Mouse (Mus musculus) heart, embryonic 16.5 days (tissue): ENCODE data around the gene Tctn1. TPM values are rescaled to one million over a fixed set of nuclear protein-coding genes. Genes with fewer than 3 reads are reported as not detected.
A peak's percentile ranks its signal among the peaks of the same experiment; 100 is the strongest.

Source experiments
- ATAC-seq: fragments of 200-750 bp; cut with Nextera tagmentation; replicated peaks from 2 replicates; pipeline ENCODE4 v1.8.0; 2017; ENCODE audit warnings: moderate number of reproducible peaks; ENCODE audit not compliant: insufficient read depth, low FRiP score; ENCODE audit errors: extremely low read depth
- H3K27ac ChIP-seq: fragments of 300-500 bp; sonication (generic); 2 replicates; pipeline ENCODE4 v1.5.1; 2014; ENCODE audit warnings: mild to moderate bottlenecking, low read length, control low read depth, moderate library complexity
- H3K27me3 ChIP-seq: fragments of 300-500 bp; sonication (generic); 2 replicates; pipeline ENCODE4 v1.6.1; 2014; ENCODE audit warnings: low read length, mixed read lengths; ENCODE audit not compliant: control insufficient read depth, insufficient read depth
- H3K36me3 ChIP-seq: fragments of 300-500 bp; sonication (generic); 2 replicates; pipeline ENCODE4 v1.6.1; 2014; ENCODE audit not compliant: control insufficient read depth, insufficient read depth
- H3K4me1 ChIP-seq: fragments of 300-500 bp; sonication (generic); 2 replicates; pipeline ENCODE4 v1.6.1; 2014; ENCODE audit warnings: low read length, mixed read lengths; ENCODE audit not compliant: control insufficient read depth, insufficient read depth
- H3K4me2 ChIP-seq: fragments of 300-500 bp; sonication (generic); 2 replicates; pipeline ENCODE4 v1.6.1; 2014; ENCODE audit warnings: low read depth, mild to moderate bottlenecking, control low read depth, low read length
- H3K4me3 ChIP-seq: fragments of 300-500 bp; sonication (generic); 2 replicates; pipeline ENCODE4 v1.5.1; 2014; ENCODE audit warnings: mild to moderate bottlenecking, control low read depth, low read length
- H3K9ac ChIP-seq: fragments of 300-500 bp; sonication (generic); 2 replicates; pipeline ENCODE4 v1.6.1; 2014; ENCODE audit warnings: low read length, control low read depth
- H3K9me3 ChIP-seq: fragments of 300-500 bp; sonication (generic); replicated peaks from 2 replicates; pipeline ENCODE4 v1.6.1; 2016; ENCODE audit warnings: low read length; ENCODE audit not compliant: control insufficient read depth
- WGBS: fragments of 180-500 bp; shearing (Covaris S2); extraction: QIAGEN DNeasy Blood & Tissue Kit; methylation state at CpG from one replicate; pipeline ENCODE4 v1.1.7; 2014; 5-methylcytosine and 5-hydroxymethylcytosine counted together
- polyA plus RNA-seq: library from polyadenylated mRNA; unstranded; fragments of >200 nt; fragmentation: Nextera tagmentation; extraction: Ambion mirVana; gene quantifications from 2 replicates; pipeline ENCODE4 v1.2.1, GENCODE M21; 2015

Tctn1 gene
- polyA plus RNA-seq, 1 experiment from 2014 or later, result 2.9 TPM

DNA sequence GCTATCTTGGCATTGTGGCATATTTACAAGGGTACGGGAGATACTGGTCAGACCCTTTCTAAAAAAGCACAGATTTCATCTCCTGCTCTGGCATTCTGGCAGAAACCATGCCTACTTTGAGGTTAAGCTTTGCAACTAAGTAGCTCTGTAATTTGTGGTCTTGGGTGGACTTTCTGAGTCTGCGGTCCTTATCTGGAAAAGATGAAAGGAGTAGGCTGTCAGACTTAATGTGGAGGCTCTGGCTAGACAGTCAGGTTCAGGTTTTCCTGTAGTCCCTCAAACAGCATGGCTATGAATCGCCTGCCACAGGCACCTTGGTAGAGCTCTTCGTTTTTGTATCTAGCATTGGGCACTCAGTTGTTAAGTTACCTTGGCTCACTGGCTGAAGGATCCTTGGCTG, 22.8 kb upstream of the Tctn1 start:
- no peak overlapping the region for H3K4me3 ChIP-seq

DNA sequence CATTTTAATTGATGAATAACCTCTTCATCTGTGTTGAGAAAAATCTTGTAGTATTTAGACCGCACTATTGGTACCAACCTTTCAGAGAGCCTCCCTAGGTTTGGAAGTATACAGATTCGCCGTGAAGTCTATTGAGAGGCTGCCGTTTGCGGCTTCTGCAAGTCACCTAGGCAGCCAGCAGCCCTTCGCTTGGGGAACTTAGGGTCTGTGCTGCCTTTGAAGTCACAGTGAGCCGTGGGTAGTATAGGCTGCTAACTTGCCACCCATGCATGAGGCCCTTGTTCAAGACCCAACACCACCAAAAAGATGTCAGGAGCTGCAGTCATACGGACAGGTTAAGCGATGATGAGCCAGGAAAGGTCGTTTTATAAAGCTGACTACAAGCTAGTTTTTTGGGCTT, 21.9 kb upstream of the Tctn1 start:
- H3K27ac ChIP-seq, result peak overlapping the region; percentile 93
- peak overlapping the region; percentile 97 for H3K4me3 ChIP-seq
- WGBS, result 77% methylated on average over 10 of the region's 10 CpGs

More for the DNA sequence above, 22.8 kb upstream of the Tctn1 start:
- Histone ChIP-seq H3K9me3 (0 out of 2 replicates have a peak, but pooled peaks cover 3% of the 10 kb centered on the region), H3K4me2 (no peak overlapping the region), H3K27me3 (no peaks in the 10 kb centered on the region), H3K4me1 (peaks cover 34% of the 10 kb centered on the region), H3K9ac (no peak overlapping the region), H3K36me3 (peaks cover 8% of the 10 kb centered on the region), H3K27ac (no peak overlapping the region)
- ATAC-seq, result no peak
- 66% methylated on average over 4 of the region's 4 CpGs for WGBS

DNA sequence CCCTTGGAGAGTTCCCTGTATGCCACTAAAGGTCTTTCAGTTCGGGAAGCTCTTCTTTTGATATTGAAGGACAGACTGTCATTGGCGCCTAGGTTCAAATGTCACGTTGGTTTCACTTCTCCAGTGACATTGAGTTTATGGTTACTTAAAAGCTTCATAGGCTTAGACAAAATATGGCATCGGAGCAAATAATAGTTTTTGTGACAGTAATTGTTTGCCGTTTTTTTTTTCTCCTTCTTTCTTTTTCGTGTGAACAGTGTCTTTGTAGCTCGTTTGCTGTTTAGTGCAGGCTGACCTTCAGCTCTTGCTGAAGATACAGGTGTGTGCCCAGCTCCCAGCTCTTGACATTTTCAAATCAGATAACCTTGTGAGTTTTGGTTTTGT, 21.5 kb upstream of the Tctn1 start:
- H3K27me3 ChIP-seq, result no peaks in the 10 kb centered on the region
- ATAC-seq, result no peak
- H3K36me3 ChIP-seq, result peaks cover 8% of the 10 kb centered on the region
- peak overlapping the region; percentile 90 for H3K4me2 ChIP-seq
- H3K9me3 ChIP-seq, result 0 out of 2 replicates have a peak, but pooled peaks cover 3% of the 10 kb centered on the region
- peak overlapping the region; percentile 95 for H3K9ac ChIP-seq
- peaks cover 31% of the 10 kb centered on the region for H3K4me1 ChIP-seq
- 43% methylated on average over 7 of the region's 7 CpGs for WGBS
- H3K27ac ChIP-seq, result peak overlapping the region; percentile 93
- peak overlapping the region; percentile 97 for H3K4me3 ChIP-seq

More for the DNA sequence above, 21.9 kb upstream of the Tctn1 start:
- peak overlapping the region; percentile 95 for H3K9ac ChIP-seq
- 0 out of 2 replicates have a peak, but pooled peaks cover 3% of the 10 kb centered on the region for H3K9me3 ChIP-seq
- peaks cover 8% of the 10 kb centered on the region for H3K36me3 ChIP-seq
- peak overlapping the region; percentile 90 for H3K4me2 ChIP-seq
- peaks cover 30% of the 10 kb centered on the region for H3K4me1 ChIP-seq
- no peak for ATAC-seq
- no peaks in the 10 kb centered on the region for H3K27me3 ChIP-seq

- Histone ChIP-seq H3K4me2 (peak overlapping the region; percentile 90), H3K9me3 (0 out of 2 replicates have a peak, but pooled peaks cover 3% of the 10 kb centered on the region), H3K9ac (peak overlapping the region; percentile 95), H3K27me3 (no peaks in the 10 kb centered on the region), H3K4me3 (peak overlapping the region; percentile 97), H3K4me1 (peaks cover 36% of the 10 kb centered on the region), H3K36me3 (peaks cover 8% of the 10 kb centered on the region), H3K27ac (peak overlapping the region; percentile 93)
- ATAC-seq, result peak; percentile 24
- WGBS, result 1% methylated on average over 34 of the region's 34 CpGs
Measured at GRCm38 (mm10) chr5:122285029-122285766, 20.9 kb upstream of the Tctn1 start.

DNA sequence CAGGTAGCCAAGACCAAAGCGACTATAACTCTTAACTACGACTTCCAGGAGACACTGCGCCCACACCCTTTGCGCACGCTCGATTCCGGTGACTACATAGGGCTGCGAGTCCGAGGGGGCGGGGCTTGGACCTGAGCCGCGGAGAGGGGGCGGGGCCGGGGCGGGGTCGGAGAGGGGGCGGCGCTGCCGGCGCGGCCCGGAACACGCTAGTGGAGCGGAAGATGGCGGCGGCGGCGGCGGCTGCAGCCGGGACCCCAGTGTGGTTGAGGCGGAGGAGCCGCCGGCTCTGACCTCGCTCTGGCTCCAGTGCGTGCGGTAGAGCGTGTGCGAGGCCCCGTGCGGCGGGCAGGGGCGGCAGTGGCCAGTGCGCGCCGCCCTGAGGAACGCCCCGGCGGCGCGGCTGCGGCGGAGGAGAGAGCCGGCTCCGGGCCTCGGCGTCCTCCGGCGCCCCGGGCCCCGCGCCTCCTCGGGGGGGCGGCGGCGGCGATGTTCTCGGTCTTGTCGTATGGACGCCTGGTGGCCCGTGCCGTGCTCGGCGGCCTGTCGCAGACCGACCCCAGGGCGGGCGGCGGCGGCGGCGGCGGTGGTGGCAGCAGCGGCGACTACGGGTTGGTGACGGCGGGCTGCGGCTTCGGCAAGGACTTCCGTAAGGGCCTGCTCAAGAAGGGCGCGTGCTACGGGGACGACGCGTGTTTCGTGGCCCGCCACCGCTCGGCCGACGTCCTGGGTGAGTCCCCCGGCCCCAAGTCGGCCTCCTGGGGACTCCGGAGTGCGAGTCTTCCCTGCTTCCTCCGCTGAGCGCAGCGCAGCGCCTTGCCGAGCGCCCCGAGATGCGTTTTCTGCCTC, 20.1 kb upstream of the Tctn1 start, which contains the start of gene Pptc7:
TSS of gene Pptc7 (plus strand) at position 183 of the 846 bp plus-strand sequence.
- no peaks in the 10 kb centered on the region for H3K27me3 ChIP-seq
- H3K9me3 ChIP-seq, result no peaks in the 10 kb centered on the region
- peaks cover 3% of the 10 kb centered on the region; the same call in 1 of the 2 replicates for H3K36me3 ChIP-seq
- H3K4me3 ChIP-seq, result peak within 1 kb of the TSS; percentile 97
- peak within 1 kb of the TSS; percentile 93 for H3K27ac ChIP-seq
- peak; percentile 89 for ATAC-seq
- H3K4me1 ChIP-seq, result peaks cover 39% of the 10 kb centered on the region
- peak within 1 kb of the TSS; percentile 95 for H3K9ac ChIP-seq
- peak within 1 kb of the TSS; percentile 90 for H3K4me2 ChIP-seq
- WGBS, result under 1% methylated on average over 98 of the region's 114 CpGs

- Histone ChIP-seq H3K36me3 (no peaks in the 10 kb centered on the region), H3K4me1 (peaks cover 39% of the 10 kb centered on the region), H3K9ac (0 out of 2 replicates have a peak overlapping the region, but pooled peaks have one; percentile 13), H3K9me3 (no peaks in the 10 kb centered on the region), H3K4me3 (peak overlapping the region; percentile 97), H3K4me2 (peak overlapping the region; percentile 53), H3K27me3 (no peaks in the 10 kb centered on the region), H3K27ac (no peak overlapping the region)
- no peak for ATAC-seq
- 14% methylated on average over 2 of the region's 2 CpGs for WGBS
Measured at GRCm38 (mm10) chr5:122283828-122284182, 19.5 kb upstream of the Tctn1 start.

GRCm38 (mm10) chr5:122280827-122281462, 16.7 kb upstream of the Tctn1 start:
- WGBS, result 18% methylated on average over 19 of the region's 19 CpGs

DNA sequence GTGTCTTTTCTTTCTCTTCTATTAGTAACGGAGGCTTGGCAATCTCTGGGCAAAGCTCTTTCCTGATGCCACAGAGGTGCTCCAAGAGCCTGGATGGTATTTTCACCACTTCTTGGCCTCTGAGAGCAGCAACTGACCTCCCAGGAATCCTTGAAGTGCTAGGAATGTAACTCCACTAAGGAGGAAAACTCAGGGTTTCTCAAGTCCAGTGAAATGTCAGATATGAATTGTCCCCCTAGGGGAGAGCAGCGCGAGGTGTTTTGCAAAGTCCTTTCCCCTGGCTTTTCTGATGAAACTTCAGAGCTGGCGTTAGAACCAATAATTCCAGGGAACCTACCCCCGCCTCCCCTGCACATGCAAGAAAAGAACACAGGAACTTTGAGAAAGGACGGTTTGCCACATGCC, 16.2 kb upstream of the Tctn1 start:
- H3K9me3 ChIP-seq, result no peaks in the 10 kb centered on the region
- peaks cover 21% of the 10 kb centered on the region for H3K4me1 ChIP-seq
- no peaks in the 10 kb centered on the region for H3K36me3 ChIP-seq
- peak overlapping the region; percentile 7 for H3K4me3 ChIP-seq
- 20% methylated on average over 6 of the region's 6 CpGs for WGBS
- H3K27ac ChIP-seq, result 0 out of 2 replicates have a peak overlapping the region, but pooled peaks have one; percentile 19
- no peak for ATAC-seq
- peak overlapping the region; percentile 57 for H3K4me2 ChIP-seq
- no peaks in the 10 kb centered on the region for H3K27me3 ChIP-seq
- peak overlapping the region; percentile 31 for H3K9ac ChIP-seq

More at GRCm38 (mm10) chr5:122280827-122281462, 16.7 kb upstream of the Tctn1 start:
- Histone ChIP-seq H3K36me3 (no peaks in the 10 kb centered on the region), H3K27me3 (no peaks in the 10 kb centered on the region), H3K27ac (0 out of 2 replicates have a peak overlapping the region, but pooled peaks have one; percentile 19), H3K9me3 (no peaks in the 10 kb centered on the region), H3K4me1 (peaks cover 25% of the 10 kb centered on the region), H3K4me2 (peak overlapping the region; percentile 57), H3K9ac (peak overlapping the region; percentile 31), H3K4me3 (peak overlapping the region; percentile 7)
- no peak for ATAC-seq
